Mouse (Mus musculus): ENCODE data around the gene Rapgef5.

DNA sequence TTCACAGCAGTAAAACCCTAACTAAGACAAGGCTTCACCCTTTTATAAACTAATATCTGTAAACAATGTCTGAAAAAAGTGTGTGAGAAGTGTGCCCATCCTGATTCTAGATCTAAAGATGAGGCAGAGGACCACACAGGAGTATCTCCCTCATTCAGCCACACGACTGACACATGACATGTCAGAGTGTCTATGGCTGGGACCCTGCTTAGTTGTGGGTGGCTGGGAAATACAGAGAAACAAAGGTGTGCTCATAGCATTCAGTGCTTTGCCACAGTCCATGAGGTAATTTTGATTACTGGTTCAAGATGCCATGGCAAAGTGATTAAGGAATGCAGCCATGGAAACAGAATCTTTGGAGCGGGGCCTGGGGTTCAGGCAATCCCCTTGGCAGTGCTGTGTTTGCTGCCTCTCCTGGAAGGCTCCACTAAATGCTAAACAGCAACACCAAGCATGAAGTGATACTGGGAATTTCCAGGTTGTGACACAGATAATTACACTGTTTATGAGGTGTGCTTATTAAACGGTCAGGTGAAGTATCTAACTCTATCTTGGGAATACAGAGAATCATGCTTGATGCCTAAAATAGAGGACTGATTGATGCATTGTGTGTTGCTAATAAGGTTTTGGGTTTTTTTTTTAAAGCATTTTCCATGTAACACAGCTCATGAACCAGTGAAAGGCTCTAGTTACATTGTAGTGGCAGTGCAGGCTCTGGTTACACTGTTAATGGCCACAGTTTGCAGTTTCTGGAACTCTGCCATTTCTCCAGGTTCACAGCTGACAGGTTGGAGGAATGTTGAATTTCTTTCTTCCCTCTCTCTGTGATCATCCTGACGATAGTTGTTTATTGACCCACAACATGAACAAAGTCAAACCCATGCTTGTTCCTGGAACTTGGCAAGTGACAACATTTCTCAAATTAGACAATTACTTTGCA lies 29.9 kb upstream of the Rapgef5 start:
- TF ChIP-seq CTCF (IDR thresholded peaks at IDR 0.05; ENCODE audit: low read depth) (no peak), EP300 (IDR thresholded peaks at IDR 0.05; ENCODE audit: low read depth) (no peak)

Measured in liver, embryonic 14.5 days (tissue).